Mouse (Mus musculus) embryonic facial prominence, embryonic 14.5 days (tissue): Measurements from ENCODE around the gene Ndufa7. TPM values are rescaled to one million over a fixed set of nuclear protein-coding genes. Genes with fewer than 3 reads are reported as not detected.

Experiments used
- ATAC-seq: fragments of 200-750 bp; cut with Nextera tagmentation; 2 replicates; pipeline ENCODE4 v1.8.0; 2017; ENCODE audit warnings: low read depth, moderate number of reproducible peaks, moderate TSS enrichment
- DNase-seq: peaks from one replicate; pipeline ENCODE4 v3.0.0-alpha.2; 2015; ENCODE audit warnings: low spot score
- H3K27ac ChIP-seq: fragments of 300-500 bp; sonication (generic); replicated peaks from 2 replicates; pipeline ENCODE4 v1.5.1; 2014; ENCODE audit warnings: low read depth, mild to moderate bottlenecking, low read length, moderate library complexity
- H3K27me3 ChIP-seq: fragments of 300-500 bp; sonication (generic); replicated peaks from 2 replicates; pipeline ENCODE4 v1.6.1; 2014; ENCODE audit warnings: low read length; ENCODE audit not compliant: control insufficient read depth, insufficient read depth
- H3K36me3 ChIP-seq: fragments of 300-500 bp; sonication (generic); 2 replicates; pipeline ENCODE4 v1.6.1; 2014; ENCODE audit warnings: low read length, mixed read lengths; ENCODE audit not compliant: control insufficient read depth, insufficient read depth
- H3K4me1 ChIP-seq: fragments of 300-500 bp; sonication (generic); 2 replicates; pipeline ENCODE4 v1.6.1; 2014; ENCODE audit warnings: antibody characterized with exemption, low read length; ENCODE audit not compliant: control insufficient read depth, insufficient read depth
- H3K4me2 ChIP-seq: fragments of 300-500 bp; sonication (generic); 2 replicates; pipeline ENCODE4 v1.6.1; 2014; ENCODE audit warnings: low read depth, mild to moderate bottlenecking, low read length, moderate library complexity, mixed read lengths
- H3K4me3 ChIP-seq: fragments of 300-500 bp; sonication (generic); 2 replicates; pipeline ENCODE4 v1.5.1; 2014; ENCODE audit warnings: low read depth, mild to moderate bottlenecking, low read length
- H3K9ac ChIP-seq: fragments of 300-500 bp; sonication (generic); 2 replicates; pipeline ENCODE4 v1.6.1; 2014; ENCODE audit warnings: low read depth, mild to moderate bottlenecking, low read length, moderate library complexity, mixed read lengths
- H3K9me3 ChIP-seq: fragments of 300-500 bp; sonication (generic); 2 replicates; pipeline ENCODE4 v1.6.1; 2016; ENCODE audit warnings: low read length; ENCODE audit not compliant: control insufficient read depth
- WGBS: fragments of 180-500 bp; shearing (Covaris S2); extraction: QIAGEN DNeasy Blood & Tissue Kit; methylation state at CpG from one replicate; pipeline ENCODE4 v1.1.7; 2014; 5-methylcytosine and 5-hydroxymethylcytosine counted together
- polyA plus RNA-seq: library from polyadenylated mRNA; unstranded; fragments of >200 nt; fragmentation: Nextera tagmentation; extraction: Ambion mirVana; gene quantifications from 2 replicates; pipeline ENCODE4 v1.2.1, GENCODE M21; 2014

The Ndufa7 gene
- 479 and 488 TPM in 2 replicates for polyA plus RNA-seq

- Histone ChIP-seq H3K4me2 (peak within 1 kb of the TSS; percentile 74), H3K27me3 (no peaks in the 10 kb centered on the region), H3K9ac (peak within 1 kb of the TSS; percentile 88), H3K27ac (peak within 1 kb of the TSS; percentile 95), H3K9me3 (no peaks in the 10 kb centered on the region), H3K4me1 (peaks cover 15% of the 10 kb centered on the region), H3K36me3 (peaks cover 56% of the 10 kb centered on the region), H3K4me3 (peak within 1 kb of the TSS; percentile 68)
- under 1% methylated on average over 51 of the region's 51 CpGs for WGBS
- DNase-seq = peak; percentile 97
- peak; percentile 95 for ATAC-seq
Observed at GRCm38 (mm10) chr17:33824084-33824996, at the start of gene Ndufa7, which contains the start of gene Rps28. Gene Ndufa7 (plus strand): TSS chr17:33824572. Gene Rps28 (minus strand): TSS chr17:33824562.

- no peak for ATAC-seq
- peaks cover 14% of the 10 kb centered on the region for H3K4me1 ChIP-seq
- 85% methylated on average over 8 of the region's 8 CpGs for WGBS
Observed at GRCm38 (mm10) chr17:33774573-33775155, 49.7 kb upstream of the Ndufa7 start.

DNA sequence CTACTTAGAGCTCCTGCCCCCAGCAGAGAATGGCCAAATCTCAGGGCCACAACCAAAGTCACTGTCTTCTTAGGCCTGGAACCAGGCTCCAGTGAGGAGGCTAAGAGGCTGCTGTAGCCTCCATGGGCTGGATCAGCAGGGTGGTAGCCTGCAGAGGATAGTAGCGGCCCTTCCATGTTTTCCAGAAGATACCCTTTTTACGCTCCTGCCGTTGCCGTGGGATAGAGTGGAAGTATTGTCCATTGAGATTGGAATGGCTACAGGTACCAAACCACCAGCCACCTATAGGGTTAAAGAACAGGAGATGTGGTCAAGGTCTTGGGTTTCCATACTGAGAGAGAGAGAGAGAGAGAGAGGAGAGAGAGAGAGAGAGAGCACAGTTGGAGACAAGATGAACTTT, 49.1 kb upstream of the Ndufa7 start:
- Histone ChIP-seq H3K9me3 (no peaks in the 10 kb centered on the region), H3K9ac (no peak overlapping the region), H3K27ac (no peak overlapping the region), H3K27me3 (no peaks in the 10 kb centered on the region), H3K36me3 (peaks cover 41% of the 10 kb centered on the region), H3K4me3 (no peak overlapping the region), H3K4me1 (peaks cover 20% of the 10 kb centered on the region), H3K4me2 (no peak overlapping the region)
- WGBS = 99% methylated on average over 4 of the region's 4 CpGs
- no peak for ATAC-seq
- no peak for DNase-seq

More at GRCm38 (mm10) chr17:33774573-33775155, 49.7 kb upstream of the Ndufa7 start:
- H3K4me2 ChIP-seq = no peak overlapping the region
- DNase-seq = no peak
- H3K27me3 ChIP-seq = no peaks in the 10 kb centered on the region
- H3K36me3 ChIP-seq = peaks cover 41% of the 10 kb centered on the region
- H3K9ac ChIP-seq = no peak overlapping the region
- no peak overlapping the region for H3K4me3 ChIP-seq
- no peak overlapping the region for H3K27ac ChIP-seq
- no peaks in the 10 kb centered on the region for H3K9me3 ChIP-seq

DNA sequence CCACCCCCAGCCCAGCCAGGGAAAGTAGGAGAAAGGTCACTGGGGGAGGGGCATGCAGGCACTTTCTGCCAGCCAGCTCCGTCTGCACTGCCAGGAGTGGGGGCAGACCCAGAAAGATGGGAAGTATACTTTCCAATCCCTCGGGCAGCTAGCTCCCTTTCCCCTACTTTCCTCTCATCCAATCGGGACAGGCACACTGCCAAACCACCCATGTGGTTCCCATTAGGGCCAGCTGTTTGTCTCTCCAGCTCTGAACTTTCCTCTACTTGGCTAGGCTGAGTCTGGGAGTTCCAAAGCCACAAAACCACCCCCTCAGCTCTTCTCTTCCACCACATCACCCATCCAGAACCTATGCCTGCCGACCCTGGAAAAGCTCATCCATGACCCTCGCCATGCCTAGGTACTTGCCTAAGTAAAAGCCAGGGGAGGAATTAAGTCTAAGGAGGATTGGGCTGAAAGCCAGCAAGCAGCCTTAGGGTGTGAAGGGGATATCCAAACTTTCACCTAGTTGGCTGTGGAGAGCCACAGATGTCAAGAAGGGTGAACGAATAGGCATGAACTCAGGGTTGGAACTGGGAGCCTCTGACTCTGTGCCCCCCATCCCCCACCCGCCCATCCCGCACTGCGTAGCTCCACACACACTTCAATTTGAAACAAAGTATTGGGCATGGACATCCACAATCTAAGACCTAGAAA, 45.0 kb upstream of the Ndufa7 start:
- 9% methylated on average over 8 of the region's 9 CpGs for WGBS
- peak; percentile 97 for DNase-seq
- Histone ChIP-seq H3K4me3 (peak overlapping the region; percentile 51), H3K27me3 (no peaks in the 10 kb centered on the region), H3K36me3 (peaks cover 38% of the 10 kb centered on the region), H3K4me2 (peak overlapping the region; percentile 77), H3K4me1 (peaks cover 50% of the 10 kb centered on the region), H3K9me3 (no peaks in the 10 kb centered on the region), H3K9ac (peak overlapping the region; percentile 5; the same call in 1 of the 2 replicates), H3K27ac (peak overlapping the region; percentile 91)
- ATAC-seq = peak; percentile 93

- peak; percentile 40 for DNase-seq
- H3K4me2 ChIP-seq = peak overlapping the region; percentile 77
- H3K9ac ChIP-seq = peak overlapping the region; percentile 63; the same call in 1 of the 2 replicates
- no peaks in the 10 kb centered on the region for H3K9me3 ChIP-seq
- H3K4me3 ChIP-seq = peak overlapping the region; percentile 51
- H3K36me3 ChIP-seq = peaks cover 33% of the 10 kb centered on the region
- H3K4me1 ChIP-seq = peaks cover 50% of the 10 kb centered on the region
- H3K27ac ChIP-seq = peak overlapping the region; percentile 91
- 54% methylated on average over 5 of the region's 5 CpGs for WGBS
- H3K27me3 ChIP-seq = no peaks in the 10 kb centered on the region
- no peak for ATAC-seq
Observed at GRCm38 (mm10) chr17:33779967-33780295, 44.4 kb upstream of the Ndufa7 start.

DNA sequence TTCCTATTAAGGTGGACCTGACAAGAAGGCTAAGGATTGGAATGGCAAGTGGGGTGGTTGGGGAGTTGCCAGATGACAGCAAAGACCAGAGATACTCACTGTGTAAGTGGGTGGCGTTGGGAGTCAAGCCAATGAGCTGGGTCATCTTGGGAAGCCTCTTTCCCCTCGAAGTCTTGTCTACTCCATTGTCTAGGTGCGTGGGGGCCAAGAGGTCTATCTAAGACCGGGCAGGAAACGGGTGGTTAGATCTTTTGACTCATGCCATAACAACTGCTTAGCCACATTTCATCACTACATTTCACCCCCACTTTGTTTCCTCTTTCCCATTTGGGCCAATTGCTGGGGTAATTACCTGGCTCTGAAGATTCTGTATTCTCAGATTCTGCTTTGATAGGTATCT, 43.9 kb upstream of the Ndufa7 start:
- H3K4me2 ChIP-seq = peak overlapping the region; percentile 77
- no peak for DNase-seq
- WGBS = 69% methylated on average over 5 of the region's 5 CpGs
- peaks cover 28% of the 10 kb centered on the region for H3K36me3 ChIP-seq
- H3K4me3 ChIP-seq = peak overlapping the region; percentile 51
- no peak for ATAC-seq
- H3K27me3 ChIP-seq = no peaks in the 10 kb centered on the region
- peak overlapping the region; percentile 63; the same call in 1 of the 2 replicates for H3K9ac ChIP-seq
- H3K27ac ChIP-seq = peak overlapping the region; percentile 91
- H3K4me1 ChIP-seq = peaks cover 50% of the 10 kb centered on the region
- no peaks in the 10 kb centered on the region for H3K9me3 ChIP-seq

- peak within 1 kb of the TSS; percentile 77 for H3K4me2 ChIP-seq
- peak within 1 kb of the TSS; percentile 91 for H3K27ac ChIP-seq
- peak within 1 kb of the TSS; percentile 51 for H3K4me3 ChIP-seq
- peak; percentile 64 for ATAC-seq
- peak; percentile 78 for DNase-seq
- peak within 1 kb of the TSS; percentile 63 for H3K9ac ChIP-seq
- peaks cover 50% of the 10 kb centered on the region for H3K4me1 ChIP-seq
- under 1% methylated on average over 43 of the region's 50 CpGs for WGBS
- H3K27me3 ChIP-seq = no peaks in the 10 kb centered on the region
- H3K9me3 ChIP-seq = no peaks in the 10 kb centered on the region
- peaks cover 20% of the 10 kb centered on the region for H3K36me3 ChIP-seq
Observed at GRCm38 (mm10) chr17:33781124-33781977, 43.0 kb upstream of the Ndufa7 start, which contains the start of gene Angptl4. Gene Angptl4 (minus strand): TSS chr17:33781830.
